Mouse (Mus musculus) C2C12 (cell line): ENCODE data around the gene Umad1. TPM values are rescaled to one million over a fixed set of nuclear protein-coding genes. Genes with fewer than 3 reads are reported as not detected.

Experiments
- H3K27me3 ChIP-seq: one replicate; pipeline ENCODE4 v1.6.1; 2011; ENCODE audit not compliant: control insufficient read depth, insufficient read depth, insufficient read length
- H3K36me3 ChIP-seq: one replicate; pipeline ENCODE4 v1.6.1; 2011; ENCODE audit not compliant: control insufficient read depth, insufficient read depth
- H3K4me3 ChIP-seq: one replicate; pipeline ENCODE4 v1.5.1; 2011; ENCODE audit warnings: mild to moderate bottlenecking, control low read depth; ENCODE audit not compliant: poor library complexity, insufficient read depth, severe bottlenecking
- H3K79me2 ChIP-seq: one replicate; pipeline ENCODE4 v1.6.1; 2011; ENCODE audit not compliant: control insufficient read depth, insufficient read depth
- H3K79me3 ChIP-seq: one replicate; pipeline ENCODE4 v1.6.1; 2011; ENCODE audit warnings: low read depth, control low read depth
- H3ac ChIP-seq: one replicate; pipeline ENCODE3; 2011; ENCODE audit warnings: low read depth; ENCODE audit not compliant: control insufficient read depth, insufficient read length
- CEBPB ChIP-seq: IDR thresholded peaks from one replicate; pipeline ENCODE4 v1.6.1; 2011; ENCODE audit warnings: low read depth, mild to moderate bottlenecking, control low read depth, moderate library complexity
- CTCF ChIP-seq: IDR thresholded peaks from one replicate; pipeline ENCODE4 v1.5.1; 2011; ENCODE audit not compliant: control insufficient read depth, insufficient read depth, insufficient read length
- FOSL1 ChIP-seq: IDR thresholded peaks from one replicate; pipeline ENCODE4 v1.8.0; 2011; ENCODE audit warnings: mild to moderate bottlenecking, low read length; ENCODE audit not compliant: poor library complexity, insufficient read depth, severe bottlenecking
- MAX ChIP-seq: IDR thresholded peaks from one replicate; pipeline ENCODE4 v1.6.1; 2011; ENCODE audit warnings: mild to moderate bottlenecking, control low read depth
- MYOD1 ChIP-seq: IDR thresholded peaks from one replicate; pipeline ENCODE4 v1.6.1; 2011; ENCODE audit warnings: low read depth; ENCODE audit not compliant: control insufficient read depth, insufficient read length
- MYOG ChIP-seq: IDR thresholded peaks from one replicate; pipeline ENCODE4 v1.6.1; 2011; ENCODE audit not compliant: control insufficient read depth, insufficient read length; ENCODE audit errors: extremely low read depth
- USF1 ChIP-seq: IDR thresholded peaks from one replicate; pipeline ENCODE4 v1.6.1; 2011; ENCODE audit warnings: low read depth, mild to moderate bottlenecking, control low read depth, moderate library complexity
- polyA plus RNA-seq: library from polyadenylated mRNA; unstranded; fragments of >200 nt; fragmentation: generic; extraction: Trizol; gene quantifications from one replicate; pipeline ENCODE4 v1.2.1, GENCODE M21; 2012; ENCODE audit warnings: missing spikeins

The Umad1 gene
- polyA plus RNA-seq, 1 experiment, result 4.5 TPM

GRCm38 (mm10) chr6:8492248-8492647 lies 233.2 kb downstream of the Umad1 start:
- no peak for TF ChIP-seq CTCF
- H3ac ChIP-seq, result no peak overlapping the region
- no peaks in the 10 kb centered on the region for H3K27me3 ChIP-seq
- no peaks in the 10 kb centered on the region for H3K79me3 ChIP-seq
- no peaks in the 10 kb centered on the region for H3K36me3 ChIP-seq
- H3K79me2 ChIP-seq, result no peaks in the 10 kb centered on the region
- no peak overlapping the region for H3K4me3 ChIP-seq

GRCm38 (mm10) chr6:8495109-8495826 lies 236.2 kb downstream of the Umad1 start:
- Histone ChIP-seq H3ac (no peak overlapping the region), H3K4me3 (no peak overlapping the region), H3K27me3 (no peaks in the 10 kb centered on the region), H3K79me3 (no peaks in the 10 kb centered on the region), H3K79me2 (no peaks in the 10 kb centered on the region), H3K36me3 (no peaks in the 10 kb centered on the region)
- no peak for TF ChIP-seq MAX
- no peak for TF ChIP-seq MYOG
- TF ChIP-seq FOSL1, result no peak
- no peak for TF ChIP-seq CEBPB
- TF ChIP-seq USF1, result no peak
- TF ChIP-seq CTCF, result no peak
- TF ChIP-seq MYOD1, result no peak

- no peaks in the 10 kb centered on the region for H3K79me3 ChIP-seq
- H3K4me3 ChIP-seq, result no peak overlapping the region
- H3K27me3 ChIP-seq, result no peaks in the 10 kb centered on the region
- H3K36me3 ChIP-seq, result no peaks in the 10 kb centered on the region
- no peak overlapping the region for H3ac ChIP-seq
- TF ChIP-seq USF1, result no peak
- H3K79me2 ChIP-seq, result no peaks in the 10 kb centered on the region
Measured at GRCm38 (mm10) chr6:8495827-8496222, 236.7 kb downstream of the Umad1 start.

- no peaks in the 10 kb centered on the region for H3K79me2 ChIP-seq
- H3K79me3 ChIP-seq, result no peaks in the 10 kb centered on the region
- H3K4me3 ChIP-seq, result no peak overlapping the region
- no peaks in the 10 kb centered on the region for H3K36me3 ChIP-seq
- no peaks in the 10 kb centered on the region for H3K27me3 ChIP-seq
- TF ChIP-seq USF1 (no peak), FOSL1 (no peak), CTCF (no peak), MAX (no peak), MYOD1 (no peak), MYOG (no peak), CEBPB (no peak)
- H3ac ChIP-seq, result no peak overlapping the region
Measured at GRCm38 (mm10) chr6:8497234-8497867, 238.3 kb downstream of the Umad1 start.

GRCm38 (mm10) chr6:8497868-8498257 lies 238.8 kb downstream of the Umad1 start:
- no peak overlapping the region for H3ac ChIP-seq
- H3K79me2 ChIP-seq, result no peaks in the 10 kb centered on the region
- H3K4me3 ChIP-seq, result no peak overlapping the region
- no peak for TF ChIP-seq MYOD1
- no peak for TF ChIP-seq MYOG
- no peak for TF ChIP-seq CTCF
- no peak for TF ChIP-seq MAX
- no peak for TF ChIP-seq USF1
- no peaks in the 10 kb centered on the region for H3K27me3 ChIP-seq
- H3K79me3 ChIP-seq, result no peaks in the 10 kb centered on the region
- no peaks in the 10 kb centered on the region for H3K36me3 ChIP-seq

GRCm38 (mm10) chr6:8498961-8499360 lies 239.9 kb downstream of the Umad1 start:
- H3ac ChIP-seq, result no peak overlapping the region
- TF ChIP-seq CEBPB, result no peak

GRCm38 (mm10) chr6:8503953-8504352 lies 244.9 kb downstream of the Umad1 start:
- H3ac ChIP-seq, result no peak overlapping the region
- no peaks in the 10 kb centered on the region for H3K36me3 ChIP-seq
- H3K79me3 ChIP-seq, result no peaks in the 10 kb centered on the region
- H3K4me3 ChIP-seq, result no peak overlapping the region
- H3K79me2 ChIP-seq, result no peaks in the 10 kb centered on the region
- TF ChIP-seq MYOD1, result no peak
- TF ChIP-seq MYOG, result no peak
- no peak for TF ChIP-seq USF1
- no peak for TF ChIP-seq CTCF
- TF ChIP-seq CEBPB, result no peak
- no peak for TF ChIP-seq FOSL1
- no peak for TF ChIP-seq MAX
- no peaks in the 10 kb centered on the region for H3K27me3 ChIP-seq

More at GRCm38 (mm10) chr6:8498961-8499360, 239.9 kb downstream of the Umad1 start:
- Histone ChIP-seq H3K4me3 (no peak overlapping the region), H3K27me3 (no peaks in the 10 kb centered on the region), H3K36me3 (no peaks in the 10 kb centered on the region), H3K79me2 (no peaks in the 10 kb centered on the region), H3K79me3 (no peaks in the 10 kb centered on the region)
